Mouse (Mus musculus) bone marrow, adult 2 months (tissue): ENCODE measurements around the gene P2ry14.
"Not testable (repeated sequence)": the region's sequence is repeated elsewhere in the genome, so short reads cannot be mapped to it uniquely, and the experiment has no call there.

Experiments
- CTCF ChIP-seq: fragments of 200-500 bp; IDR thresholded peaks from 2 replicates; pipeline ENCODE4 v1.5.1; 2011; ENCODE audit warnings: low read length, control low read depth; ENCODE audit not compliant: control insufficient read depth, insufficient read depth
- POLR2A ChIP-seq: fragments of 200-500 bp; IDR thresholded peaks from 2 replicates; pipeline ENCODE4 v1.6.1; 2011; ENCODE audit warnings: low read depth, mild to moderate bottlenecking, control low read depth, low read length, borderline replicate concordance; ENCODE audit not compliant: control insufficient read depth

DNA sequence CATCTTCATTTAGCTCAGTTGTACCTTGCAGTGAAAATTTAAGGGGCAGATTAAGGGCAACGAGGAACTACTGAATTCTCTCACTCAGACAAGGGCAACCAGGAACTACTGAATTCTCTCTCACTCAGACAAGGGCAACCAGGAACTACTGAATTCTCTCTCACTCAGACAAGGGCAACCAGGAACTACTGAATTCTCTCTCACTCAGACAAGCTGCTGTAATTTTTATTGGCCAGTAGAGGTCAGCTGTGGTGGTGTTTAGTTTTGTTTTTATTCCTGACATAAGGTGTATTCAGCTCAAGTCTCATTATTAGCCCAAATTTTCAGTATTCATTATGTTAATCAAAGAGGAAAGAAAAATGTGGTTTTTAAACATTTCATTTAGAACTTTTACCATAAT, 84.3 kb downstream of the P2ry14 start:
- not testable (repeated sequence) for TF ChIP-seq POLR2A, CTCF
